Mouse (Mus musculus): ENCODE results near the gene Wdr5b. TPM values are rescaled to one million over a fixed set of nuclear protein-coding genes. Genes with fewer than 3 reads are reported as not detected.
"Not testable (repeated sequence)": the region's sequence is repeated elsewhere in the genome, so short reads cannot be mapped to it uniquely, and the experiment has no call there.

The Wdr5b gene
- polyA plus RNA-seq, 1 experiment from 2014 or later, result 5.1 TPM

DNA sequence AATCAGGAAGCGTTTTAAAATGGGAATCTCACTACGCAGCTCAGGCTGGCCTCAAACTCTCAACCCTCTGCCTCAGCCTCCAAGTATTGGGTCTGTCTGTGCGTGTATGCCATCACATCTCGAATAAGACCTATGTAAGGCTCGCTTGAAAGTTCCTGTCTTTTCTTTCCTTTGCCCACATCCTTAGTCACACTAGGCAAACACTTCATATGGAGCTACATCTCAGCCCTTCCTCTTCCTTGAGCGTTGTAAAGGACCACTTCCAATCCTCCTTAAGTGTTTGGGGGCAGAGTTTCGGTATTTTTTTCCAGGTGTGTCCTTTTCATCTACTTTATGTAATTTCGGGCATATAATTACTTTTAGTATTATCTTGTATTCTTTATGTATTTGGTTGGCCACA lies 13.9 kb downstream of the Wdr5b start:
- Histone ChIP-seq H3K9ac (ENCODE audit: low read length) (no peak overlapping the region), H3K27ac (replicated peaks) (no peak overlapping the region), H3K4me1 (replicated peaks; ENCODE audit: control insufficient read depth, insufficient read depth) (no peaks in the 10 kb centered on the region), H3K27me3 (ENCODE audit: control insufficient read depth, insufficient read depth, low read length) (no peaks in the 10 kb centered on the region), H3K9me3 (ENCODE audit: control insufficient read depth, low read length) (no peaks in the 10 kb centered on the region), H3K36me3 (ENCODE audit: control insufficient read depth, insufficient read depth, low read length) (peaks cover 11% of the 10 kb centered on the region), H3K4me2 (replicated peaks; ENCODE audit: low read depth) (no peak overlapping the region), H3K4me3 (ENCODE audit: low read depth, low read length) (no peak overlapping the region)
- TF ChIP-seq EP300 (optimal IDR thresholded peaks at IDR 0.05) (no peak), CTCF (IDR thresholded peaks at IDR 0.05; ENCODE audit: low read depth) (no peak)
- no peak for ATAC-seq (ENCODE audit: low FRiP score, low TSS enrichment)
- 95% methylated on average over 8 of the region's 8 CpGs for WGBS
- no peak for DNase-seq (ENCODE audit: low spot score)

DNA sequence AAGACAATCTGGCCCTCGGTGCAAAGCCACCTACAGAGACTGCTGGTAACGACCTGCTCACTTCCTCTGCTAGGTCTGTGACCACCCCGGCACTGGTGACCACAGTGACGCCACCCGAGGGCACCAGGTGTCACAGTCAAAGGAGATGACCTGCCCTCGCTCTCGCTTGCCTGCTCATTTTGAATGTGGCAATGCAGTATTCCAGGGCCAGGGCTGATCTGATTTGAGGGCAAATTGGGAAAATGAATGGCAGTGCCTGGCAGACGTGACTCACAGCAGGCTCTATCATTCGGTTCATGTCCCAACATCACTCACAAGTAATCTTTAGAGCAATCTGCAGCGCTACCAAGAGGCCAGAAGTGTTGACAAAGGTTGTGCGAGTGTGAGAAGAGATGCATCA lies 15.4 kb downstream of the Wdr5b start:
- Histone ChIP-seq H3K4me3 (ENCODE audit: low read depth, low read length) (no peak overlapping the region), H3K4me2 (replicated peaks; ENCODE audit: low read depth) (no peak overlapping the region), H3K36me3 (ENCODE audit: control insufficient read depth, insufficient read depth, low read length) (peaks cover 4% of the 10 kb centered on the region), H3K4me1 (replicated peaks; ENCODE audit: control insufficient read depth, insufficient read depth) (no peaks in the 10 kb centered on the region), H3K9me3 (ENCODE audit: control insufficient read depth, low read length) (no peaks in the 10 kb centered on the region), H3K27ac (replicated peaks) (no peak overlapping the region), H3K27me3 (ENCODE audit: control insufficient read depth, insufficient read depth, low read length) (no peaks in the 10 kb centered on the region), H3K9ac (ENCODE audit: low read length) (no peak overlapping the region)
- TF ChIP-seq EP300 (optimal IDR thresholded peaks at IDR 0.05) (no peak), CTCF (IDR thresholded peaks at IDR 0.05; ENCODE audit: low read depth) (no peak)
- DNase-seq (ENCODE audit: low spot score), result no peak
- WGBS, result 89% methylated on average over 11 of the region's 11 CpGs
- no peak for ATAC-seq (ENCODE audit: low FRiP score, low TSS enrichment)

- H3K9me3 ChIP-seq (ENCODE audit: control insufficient read depth, low read length), result no peaks in the 10 kb centered on the region
- DNase-seq (ENCODE audit: low spot score) (no peak), ATAC-seq (ENCODE audit: low FRiP score, low TSS enrichment) (no peak)
- no peaks in the 10 kb centered on the region; the same call in 1 of the 2 replicates for H3K36me3 ChIP-seq (ENCODE audit: control insufficient read depth, insufficient read depth, low read length)
- 56% methylated on average over 8 of the region's 8 CpGs for WGBS
- TF ChIP-seq CTCF (IDR thresholded peaks at IDR 0.05; ENCODE audit: low read depth) (no peak), EP300 (optimal IDR thresholded peaks at IDR 0.05) (no peak)
- H3K27ac ChIP-seq (replicated peaks), result no peak overlapping the region; the same call in 1 of the 2 replicates
- H3K4me3 ChIP-seq (ENCODE audit: low read depth, low read length), result no peak overlapping the region
- H3K4me2 ChIP-seq (replicated peaks; ENCODE audit: low read depth), result no peak overlapping the region
- H3K9ac ChIP-seq (ENCODE audit: low read length), result no peak overlapping the region
- H3K4me1 ChIP-seq (replicated peaks; ENCODE audit: control insufficient read depth, insufficient read depth), result no peaks in the 10 kb centered on the region
- H3K27me3 ChIP-seq (ENCODE audit: control insufficient read depth, insufficient read depth, low read length), result no peaks in the 10 kb centered on the region
Measured at GRCm38 (mm10) chr16:36057933-36058475, 17.0 kb downstream of the Wdr5b start.

GRCm38 (mm10) chr16:36062534-36062933 lies 21.5 kb downstream of the Wdr5b start:
- DNase-seq (ENCODE audit: low spot score); ATAC-seq (ENCODE audit: low FRiP score, low TSS enrichment): not testable (repeated sequence)
- 68% methylated on average over 1 of the region's 1 CpGs for WGBS

DNA sequence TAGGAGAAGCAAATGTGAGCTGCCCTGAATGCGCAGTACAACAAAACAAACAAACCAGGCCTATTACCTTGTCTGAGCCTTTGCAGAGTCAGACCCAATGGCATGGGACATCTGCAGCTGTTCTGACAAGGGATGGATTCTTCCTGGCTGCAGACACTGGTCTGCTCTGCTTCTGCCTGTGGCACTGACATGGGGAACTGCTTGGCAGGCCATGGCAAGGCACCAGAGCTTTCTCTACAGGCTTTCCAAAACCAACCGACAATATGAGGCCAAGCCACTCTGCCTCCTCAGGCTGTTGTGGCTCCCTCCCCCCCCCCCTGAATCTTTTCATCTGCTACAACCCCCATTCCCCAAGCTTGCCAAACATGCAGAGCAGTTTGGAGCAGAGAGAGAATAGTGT lies 22.3 kb downstream of the Wdr5b start:
- 62% methylated on average over 2 of the region's 2 CpGs for WGBS
- TF ChIP-seq EP300 (optimal IDR thresholded peaks at IDR 0.05) (no peak), CTCF (IDR thresholded peaks at IDR 0.05; ENCODE audit: low read depth) (no peak)
- Histone ChIP-seq H3K27me3 (ENCODE audit: control insufficient read depth, insufficient read depth, low read length) (no peaks in the 10 kb centered on the region), H3K27ac (replicated peaks) (0 out of 2 replicates have a peak overlapping the region, but pooled peaks have one; percentile 35), H3K4me3 (ENCODE audit: low read depth, low read length) (no peak overlapping the region), H3K36me3 (ENCODE audit: control insufficient read depth, insufficient read depth, low read length) (no peaks in the 10 kb centered on the region), H3K4me2 (replicated peaks; ENCODE audit: low read depth) (no peak overlapping the region), H3K4me1 (replicated peaks; ENCODE audit: control insufficient read depth, insufficient read depth) (no peaks in the 10 kb centered on the region), H3K9ac (ENCODE audit: low read length) (no peak overlapping the region), H3K9me3 (ENCODE audit: control insufficient read depth, low read length) (no peaks in the 10 kb centered on the region)
- ATAC-seq (ENCODE audit: low FRiP score, low TSS enrichment) (no peak), DNase-seq (ENCODE audit: low spot score) (no peak)

More at GRCm38 (mm10) chr16:36062534-36062933, 21.5 kb downstream of the Wdr5b start:
- H3K9me3 ChIP-seq (ENCODE audit: control insufficient read depth, low read length); H3K9ac ChIP-seq (ENCODE audit: low read length); H3K4me3 ChIP-seq (ENCODE audit: low read depth, low read length); H3K4me2 ChIP-seq (replicated peaks; ENCODE audit: low read depth); H3K27ac ChIP-seq (replicated peaks); H3K36me3 ChIP-seq (ENCODE audit: control insufficient read depth, insufficient read depth, low read length); H3K4me1 ChIP-seq (replicated peaks; ENCODE audit: control insufficient read depth, insufficient read depth); H3K27me3 ChIP-seq (ENCODE audit: control insufficient read depth, insufficient read depth, low read length): not testable (repeated sequence)

DNA sequence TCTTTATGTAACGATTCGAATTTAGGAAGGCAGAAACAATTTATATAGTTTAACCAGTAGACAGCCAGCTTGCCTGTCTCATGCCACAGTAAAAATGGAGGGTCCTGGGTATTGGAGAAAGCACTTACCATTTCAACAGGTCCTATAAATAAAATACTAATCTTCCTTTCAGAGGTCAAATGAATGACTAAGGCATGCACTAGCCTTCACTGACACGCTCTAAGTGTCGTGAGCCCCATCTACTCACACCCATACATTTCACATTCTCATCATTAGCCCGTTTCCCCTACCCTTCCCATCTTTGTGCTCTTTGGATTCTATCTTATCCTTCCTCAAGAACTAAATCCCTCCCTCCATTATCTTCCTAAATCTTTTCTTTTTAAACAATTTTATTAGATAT lies 23.9 kb downstream of the Wdr5b start:
- no peaks in the 10 kb centered on the region for H3K4me1 ChIP-seq (replicated peaks; ENCODE audit: control insufficient read depth, insufficient read depth)
- ATAC-seq (ENCODE audit: low FRiP score, low TSS enrichment) (no peak), DNase-seq (ENCODE audit: low spot score) (no peak)
- no peaks in the 10 kb centered on the region for H3K27me3 ChIP-seq (ENCODE audit: control insufficient read depth, insufficient read depth, low read length)
- H3K4me2 ChIP-seq (replicated peaks; ENCODE audit: low read depth), result no peak overlapping the region
- TF ChIP-seq CTCF (IDR thresholded peaks at IDR 0.05; ENCODE audit: low read depth) (no peak), EP300 (optimal IDR thresholded peaks at IDR 0.05) (no peak)
- H3K9me3 ChIP-seq (ENCODE audit: control insufficient read depth, low read length), result no peaks in the 10 kb centered on the region
- no peak overlapping the region for H3K4me3 ChIP-seq (ENCODE audit: low read depth, low read length)
- no peak overlapping the region for H3K27ac ChIP-seq (replicated peaks)
- H3K36me3 ChIP-seq (ENCODE audit: control insufficient read depth, insufficient read depth, low read length), result no peaks in the 10 kb centered on the region
- WGBS, result 75% methylated on average over 5 of the region's 5 CpGs
- H3K9ac ChIP-seq (ENCODE audit: low read length), result no peak overlapping the region
